Mouse (Mus musculus) NIH3T3 (cell line): Measurements from ENCODE around the gene Ak7.
A peak's percentile ranks its signal among the peaks of the same experiment; 100 is the strongest.

Experiments
- DNase-seq: peaks from one replicate; pipeline ENCODE4 v3.0.0-alpha.2; 2012; ENCODE audit warnings: low read depth

Ak7 gene

GRCm38 (mm10) chr12:105786113-105786512 is 80.3 kb downstream of the Ak7 start:
- no peak for DNase-seq

- DNase-seq, result no peak
These were observed 81.8 kb downstream of the Ak7 start for GRCm38 (mm10) chr12:105787626-105788025.

GRCm38 (mm10) chr12:105789885-105790284 is 84.1 kb downstream of the Ak7 start:
- no peak for DNase-seq

GRCm38 (mm10) chr12:105794896-105795295 is 89.1 kb downstream of the Ak7 start:
- no peak for DNase-seq

GRCm38 (mm10) chr12:105798001-105798400 is 92.2 kb downstream of the Ak7 start:
- no peak for DNase-seq

GRCm38 (mm10) chr12:105805790-105806189 is 100.0 kb downstream of the Ak7 start:
- DNase-seq, result no peak

GRCm38 (mm10) chr12:105806205-105806604 is 100.4 kb downstream of the Ak7 start:
- no peak for DNase-seq

- DNase-seq, result no peak
These were observed 101.6 kb downstream of the Ak7 start for GRCm38 (mm10) chr12:105807416-105807815.

GRCm38 (mm10) chr12:105808945-105809344 is 103.2 kb downstream of the Ak7 start:
- peak; percentile 48 for DNase-seq

GRCm38 (mm10) chr12:105810608-105811007 is 104.8 kb downstream of the Ak7 start:
- no peak for DNase-seq

- DNase-seq, result no peak
These were observed 108.2 kb downstream of the Ak7 start for GRCm38 (mm10) chr12:105813957-105814356.

- no peak for DNase-seq
These were observed 117.7 kb downstream of the Ak7 start for GRCm38 (mm10) chr12:105823472-105823871.

- no peak for DNase-seq
These were observed 119.0 kb downstream of the Ak7 start for GRCm38 (mm10) chr12:105824743-105825142.

GRCm38 (mm10) chr12:105825266-105825665 is 119.5 kb downstream of the Ak7 start:
- no peak for DNase-seq
